Comparison of ENCODE assay signal across 9 mouse cellular contexts in the genomic region with DNA sequence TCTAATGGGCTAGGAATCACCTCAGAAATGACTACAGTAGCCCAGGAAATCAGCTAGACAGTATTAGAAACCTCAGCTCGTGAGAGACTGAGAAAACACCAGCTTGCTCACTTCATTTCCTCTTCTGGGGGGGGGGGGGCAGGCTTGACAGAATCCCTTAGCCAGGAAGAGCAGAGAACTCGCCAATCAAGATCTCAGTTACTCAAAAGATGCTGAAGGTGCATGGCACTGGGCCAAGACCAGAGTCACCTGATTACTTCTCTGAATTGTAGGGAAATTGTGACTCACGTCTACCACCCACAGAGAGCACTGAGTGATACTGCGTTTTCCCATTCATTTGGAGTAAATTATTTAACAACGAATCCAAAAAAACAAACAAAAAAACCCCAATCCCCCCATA. TPM values are rescaled to one million over a fixed set of nuclear protein-coding genes. Genes with fewer than 3 reads are reported as not detected.
DNase-seq lines count a peak whose midpoint lies in the region; ATAC-seq lines count a peak whose summit lies in the region.
"Had no signal": no experiment of that assay in that cellular context is flagged by ENCODE, and none has a peak within 500 bp of the region (broad histone marks: within the 10 kb centered on the region; RNA-seq: fewer than 3 reads in every experiment).

No protein-coding gene starts in this region.

- no peaks in the 10 kb centered on the region for H3K9me3 ChIP-seq in kidney, embryonic 15.5 days (replicated peaks)
- no peaks in the 10 kb centered on the region for H3K9me3 ChIP-seq in forebrain, embryonic 16.5 days (ENCODE audit: control insufficient read depth, low read length)

- no peak overlapping the region for H3K4me3 ChIP-seq in kidney, embryonic 15.5 days (replicated peaks)
- no peak overlapping the region for H3K4me3 ChIP-seq in forebrain, embryonic 16.5 days (replicated peaks; ENCODE audit: low read length)
- H3K4me3 ChIP-seq: erythroblast, embryonic 14.5 days had no signal

- DNase-seq in kidney, adult 18-20 months, result peak; percentile 27
- DNase-seq in urinary bladder, postnatal 25 days (ENCODE audit: low spot score), result peak; percentile 55
- no peak for DNase-seq in urinary bladder, postnatal 4 days (ENCODE audit: low spot score in 2 of 2)
- peak; percentile 33 to 46 for DNase-seq in left cerebral cortex, adult 9 months (ENCODE audit: low spot score in 2 of 2)
- peak; percentile 25 for DNase-seq in yolk sac, embryonic 10.5 days (ENCODE audit: low spot score)

- WGBS in kidney, embryonic 15.5 days, result 51% methylated on average over 5 of the region's 5 CpGs
- WGBS in forebrain, embryonic 16.5 days, result 41% methylated on average over 5 of the region's 5 CpGs

- no peak overlapping the region for H3K4me2 ChIP-seq in kidney, embryonic 15.5 days
- H3K4me2 ChIP-seq in forebrain, embryonic 16.5 days (ENCODE audit: low read length), result no peak overlapping the region

- 0 out of 2 replicates have a peak, but pooled peaks cover 4% of the 10 kb centered on the region for H3K4me1 ChIP-seq in kidney, embryonic 15.5 days
- H3K4me1 ChIP-seq in forebrain, embryonic 16.5 days (replicated peaks; ENCODE audit: control insufficient read depth, insufficient read depth, low read length), result no peaks in the 10 kb centered on the region

- no peak overlapping the region for H3K9ac ChIP-seq in kidney, embryonic 15.5 days
- H3K9ac ChIP-seq in forebrain, embryonic 16.5 days (replicated peaks; ENCODE audit: low read depth, low read length), result no peak overlapping the region

- H3K27ac ChIP-seq in kidney, embryonic 15.5 days, result no peak overlapping the region
- no peak overlapping the region for H3K27ac ChIP-seq in forebrain, embryonic 16.5 days (ENCODE audit: low read length)

- no peak for ATAC-seq in kidney, embryonic 15.5 days (replicated peaks; ENCODE audit: low FRiP score)
- no peak for ATAC-seq in erythroid progenitor cell, adult 5-6 weeks (replicated peaks; ENCODE audit: low FRiP score, poor library complexity, severe bottlenecking)
- ATAC-seq in forebrain, embryonic 16.5 days, result no peak

- no peaks in the 10 kb centered on the region for H3K27me3 ChIP-seq in kidney, embryonic 15.5 days
- no peaks in the 10 kb centered on the region for H3K27me3 ChIP-seq in forebrain, embryonic 16.5 days (replicated peaks; ENCODE audit: control insufficient read depth, insufficient read depth, low read length)

- H3K36me3 ChIP-seq in kidney, embryonic 15.5 days, result no peaks in the 10 kb centered on the region
- H3K36me3 ChIP-seq in forebrain, embryonic 16.5 days (ENCODE audit: control insufficient read depth, insufficient read depth), result 0 out of 2 replicates have a peak, but pooled peaks cover 2% of the 10 kb centered on the region

RNA-seq across cellular contexts. Expression of a gene that starts 8.2 kb away (rescaled TPM):
- polyA plus RNA-seq in kidney, embryonic 15.5 days (2015; fragmentation: Nextera tagmentation; extraction: Ambion mirVana), result 3.1 and 3.5 TPM in 2 replicates
- total RNA-seq in erythroid progenitor cell, adult 5-6 weeks (2015; ENCODE audit: low replicate concordance), result not detected in 2 replicates
- total RNA-seq in erythroid progenitor cell, adult 5-6 weeks (2017; ENCODE audit: low replicate concordance), result not detected in 2 replicates
- 0.71 and 0.83 TPM in 2 replicates for polyA plus RNA-seq in forebrain, embryonic 16.5 days (2015; fragmentation: Nextera tagmentation; extraction: Ambion mirVana)
- polyA plus RNA-seq: erythroblast, embryonic 14.5 days had no signal

RNA-seq across cellular contexts. Expression of a gene that starts 27.5 kb away (rescaled TPM):
- 12.6 and 15.5 TPM in 2 replicates for polyA plus RNA-seq in kidney, embryonic 15.5 days (2015; fragmentation: Nextera tagmentation; extraction: Ambion mirVana)
- 8.0 and 10.8 TPM in 2 replicates for total RNA-seq in erythroid progenitor cell, adult 5-6 weeks (2015; ENCODE audit: low replicate concordance)
- 8.5 and 9.1 TPM in 2 replicates for total RNA-seq in erythroid progenitor cell, adult 5-6 weeks (2017; ENCODE audit: low replicate concordance)
- polyA plus RNA-seq in forebrain, embryonic 16.5 days (2015; fragmentation: Nextera tagmentation; extraction: Ambion mirVana), result 30.9 and 36.6 TPM in 2 replicates

RNA-seq across cellular contexts. Expression of a gene that starts 53.1 kb away (rescaled TPM):
- 257 and 267 TPM in 2 replicates for polyA plus RNA-seq in kidney, embryonic 15.5 days (2015; fragmentation: Nextera tagmentation; extraction: Ambion mirVana)
- 418 and 448 TPM in 2 replicates for total RNA-seq in erythroid progenitor cell, adult 5-6 weeks (2015; ENCODE audit: low replicate concordance)
- total RNA-seq in erythroid progenitor cell, adult 5-6 weeks (2017; ENCODE audit: low replicate concordance), result 382 and 462 TPM in 2 replicates
- polyA plus RNA-seq in forebrain, embryonic 16.5 days (2015; fragmentation: Nextera tagmentation; extraction: Ambion mirVana), result 179 and 198 TPM in 2 replicates

Comparison
In these comparisons a context has a peak if more than half of its experiments do, and no peak if none do; other contexts are left out.
1. DNase-seq: peak in kidney, adult 18-20 months (single experiment), urinary bladder, postnatal 25 days (single experiment), left cerebral cortex, adult 9 months (2 of 2) and yolk sac, embryonic 10.5 days (single experiment); none in urinary bladder, postnatal 4 days (0 of 2).